Mouse (Mus musculus) heart, embryonic 11.5 days (tissue): ENCODE data around the gene Mpzl2. TPM values are rescaled to one million over a fixed set of nuclear protein-coding genes. Genes with fewer than 3 reads are reported as not detected.

Experiments used
- ATAC-seq: fragments of 200-750 bp; cut with Nextera tagmentation; replicated peaks from 2 replicates; pipeline ENCODE4 v1.8.0; 2017; ENCODE audit warnings: moderate library complexity; ENCODE audit not compliant: insufficient number of reproducible peaks, low FRiP score, low TSS enrichment
- H3K27ac ChIP-seq: fragments of 300-500 bp; sonication (generic); 2 replicates; pipeline ENCODE4 v1.5.1; 2014; ENCODE audit warnings: mild to moderate bottlenecking, low read depth, low read length
- H3K27me3 ChIP-seq: fragments of 300-500 bp; sonication (generic); 2 replicates; pipeline ENCODE4 v1.6.1; 2014; ENCODE audit warnings: mild to moderate bottlenecking, low read length, mixed read lengths; ENCODE audit not compliant: control insufficient read depth, insufficient read depth
- H3K36me3 ChIP-seq: fragments of 300-500 bp; sonication (generic); 2 replicates; pipeline ENCODE4 v1.6.1; 2014; ENCODE audit warnings: mild to moderate bottlenecking, low read length, moderate library complexity, mixed read lengths; ENCODE audit not compliant: control insufficient read depth, insufficient read depth
- H3K4me1 ChIP-seq: fragments of 300-500 bp; sonication (generic); 2 replicates; pipeline ENCODE4 v1.6.1; 2014; ENCODE audit warnings: low read length; ENCODE audit not compliant: control insufficient read depth, insufficient read depth
- H3K4me2 ChIP-seq: fragments of 300-500 bp; sonication (generic); 2 replicates; pipeline ENCODE4 v1.6.1; 2014; ENCODE audit warnings: mild to moderate bottlenecking, moderate library complexity
- H3K4me3 ChIP-seq: fragments of 300-500 bp; sonication (generic); 2 replicates; pipeline ENCODE4 v1.5.1; 2014; ENCODE audit warnings: low read depth, low read length
- H3K9ac ChIP-seq: fragments of 300-500 bp; sonication (generic); 2 replicates; pipeline ENCODE4 v1.6.1; 2014; ENCODE audit warnings: mild to moderate bottlenecking, low read depth, low read length, moderate library complexity
- H3K9me3 ChIP-seq: fragments of 300-500 bp; sonication (generic); replicated peaks from 2 replicates; pipeline ENCODE4 v1.6.1; 2016; ENCODE audit warnings: low read length; ENCODE audit not compliant: control insufficient read depth
- WGBS: fragments of 180-500 bp; shearing (Covaris S2); extraction: QIAGEN DNeasy Blood & Tissue Kit; methylation state at CpG from one replicate; pipeline ENCODE4 v1.1.7; 2014; ENCODE audit not compliant: insufficient replicate concordance; 5-methylcytosine and 5-hydroxymethylcytosine counted together
- polyA plus RNA-seq: library from polyadenylated mRNA; unstranded; fragments of >200 nt; fragmentation: Nextera tagmentation; extraction: Ambion mirVana; gene quantifications from 2 replicates; pipeline ENCODE4 v1.2.1, GENCODE M21; 2014

Gene Mpzl2
- polyA plus RNA-seq, 1 experiment from 2014 or later: 1.3 TPM

DNA sequence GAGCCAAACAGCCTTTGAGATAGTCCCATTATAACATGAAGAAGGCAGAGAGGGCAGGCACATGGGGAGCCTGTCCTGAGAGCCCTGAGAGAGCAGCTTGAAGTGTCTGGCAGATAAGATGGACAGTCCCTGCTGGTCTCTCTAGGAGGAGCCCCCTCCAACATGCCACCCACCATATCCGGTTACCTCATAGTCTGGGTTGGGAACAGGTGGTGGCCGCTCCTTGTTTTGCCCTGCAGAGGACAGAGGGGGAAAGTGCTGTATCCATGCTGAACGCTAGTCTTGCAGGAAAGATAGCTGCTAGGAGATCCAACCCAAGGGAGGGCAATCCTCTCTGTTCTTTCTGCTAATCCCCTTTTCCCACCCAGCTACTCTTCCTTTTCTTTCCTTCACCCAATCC, 39.4 kb upstream of the Mpzl2 start:
- no peaks in the 10 kb centered on the region for H3K9me3 ChIP-seq
- H3K9ac ChIP-seq: no peak overlapping the region
- H3K4me1 ChIP-seq: 0 out of 2 replicates have a peak, but pooled peaks cover 2% of the 10 kb centered on the region
- H3K36me3 ChIP-seq: no peaks in the 10 kb centered on the region
- no peak; the same call in 1 of the 2 replicates for ATAC-seq
- no peak overlapping the region for H3K27ac ChIP-seq
- no peak overlapping the region for H3K4me2 ChIP-seq
- no peak overlapping the region for H3K4me3 ChIP-seq
- WGBS: 51% methylated on average over 3 of the region's 3 CpGs
- 0 out of 2 replicates have a peak, but pooled peaks cover 2% of the 10 kb centered on the region for H3K27me3 ChIP-seq

GRCm38 (mm10) chr9:45007404-45007803, 32.2 kb upstream of the Mpzl2 start:
- 71% methylated on average over 12 of the region's 12 CpGs for WGBS
- ATAC-seq: no peak
- H3K9ac ChIP-seq: no peak overlapping the region
- no peaks in the 10 kb centered on the region for H3K4me1 ChIP-seq
- 0 out of 2 replicates have a peak, but pooled peaks cover 2% of the 10 kb centered on the region for H3K27me3 ChIP-seq
- no peaks in the 10 kb centered on the region for H3K9me3 ChIP-seq
- H3K36me3 ChIP-seq: no peaks in the 10 kb centered on the region
- H3K4me3 ChIP-seq: no peak overlapping the region
- no peak overlapping the region for H3K27ac ChIP-seq
- H3K4me2 ChIP-seq: no peak overlapping the region

DNA sequence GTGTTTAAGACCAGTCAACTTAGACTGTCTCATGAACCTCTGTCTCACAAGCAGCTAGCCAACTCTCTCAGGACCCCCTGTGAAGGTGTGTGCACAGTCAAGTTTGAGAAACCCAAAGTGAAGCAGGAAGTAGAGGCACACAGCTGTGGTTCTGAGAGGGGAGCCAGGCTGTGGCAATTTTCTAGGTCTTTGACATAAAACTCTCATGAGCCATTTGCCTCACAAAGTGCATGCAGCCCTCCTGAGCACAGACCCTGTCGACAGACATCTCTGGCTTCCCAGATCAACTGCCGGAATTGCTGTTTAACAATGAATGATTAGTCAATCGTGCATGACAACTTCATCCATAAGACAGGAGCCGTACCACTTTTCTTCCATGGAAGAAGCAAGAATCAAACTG, 31.3 kb upstream of the Mpzl2 start:
- H3K9ac ChIP-seq: no peak overlapping the region
- H3K4me3 ChIP-seq: no peak overlapping the region
- no peak overlapping the region for H3K27ac ChIP-seq
- 0 out of 2 replicates have a peak, but pooled peaks cover 2% of the 10 kb centered on the region for H3K27me3 ChIP-seq
- H3K4me1 ChIP-seq: no peaks in the 10 kb centered on the region
- H3K9me3 ChIP-seq: no peaks in the 10 kb centered on the region
- H3K4me2 ChIP-seq: no peak overlapping the region
- no peak for ATAC-seq
- 79% methylated on average over 4 of the region's 4 CpGs for WGBS
- H3K36me3 ChIP-seq: no peaks in the 10 kb centered on the region

DNA sequence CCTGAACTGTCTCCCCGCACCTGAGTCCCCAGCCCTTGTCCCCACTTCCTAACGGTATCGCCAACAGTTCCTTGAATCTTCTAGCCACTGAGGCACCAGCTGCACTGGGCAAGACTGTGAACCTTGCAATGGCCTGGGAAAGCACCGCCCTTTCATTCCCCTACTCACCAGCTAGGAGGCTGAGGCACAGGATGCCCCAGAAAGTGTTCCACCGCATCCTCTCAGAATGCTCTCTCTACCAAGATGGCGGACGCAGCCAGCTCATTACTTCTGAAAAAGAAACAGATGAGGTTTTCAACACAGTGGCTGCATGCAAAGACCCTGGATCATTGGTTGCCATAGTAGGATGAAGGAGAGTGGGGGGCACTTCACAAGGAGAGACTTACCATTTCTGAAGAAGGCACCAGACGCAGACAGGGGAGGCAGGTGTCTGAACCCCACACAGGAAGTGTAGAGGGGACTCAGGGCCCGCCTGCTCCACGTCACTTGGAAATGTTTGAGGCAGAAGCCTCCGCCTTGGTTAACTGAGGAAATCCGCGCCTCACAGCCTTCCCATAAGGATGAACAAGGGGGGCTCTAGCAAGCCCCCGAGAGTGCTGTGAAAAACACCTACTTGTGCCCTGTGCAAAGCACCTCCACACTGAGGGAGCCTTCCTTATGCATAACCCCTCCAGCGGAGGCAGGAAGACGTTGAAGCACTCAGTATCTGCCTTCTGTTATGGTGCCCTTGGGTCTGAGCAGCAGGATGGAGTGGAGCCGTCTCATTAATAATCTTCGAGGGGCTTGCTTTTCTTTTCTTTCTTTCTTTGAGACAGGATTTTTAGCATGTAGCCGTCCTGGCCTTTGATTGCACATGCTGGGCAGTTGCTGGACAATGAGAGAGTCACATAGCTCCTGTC, 30.2 kb upstream of the Mpzl2 start, which contains the start of gene Cd3e:
Gene Cd3e, minus strand, starts transcription at position 448 of the 899 bp plus-strand sequence.
- 84% methylated on average over 19 of the region's 19 CpGs for WGBS
- Histone ChIP-seq H3K4me3 (no peak within 1 kb of the TSS), H3K27ac (no peak within 1 kb of the TSS), H3K36me3 (no peaks in the 10 kb centered on the region), H3K9ac (no peak within 1 kb of the TSS), H3K9me3 (no peaks in the 10 kb centered on the region), H3K4me2 (no peak within 1 kb of the TSS), H3K4me1 (no peaks in the 10 kb centered on the region), H3K27me3 (0 out of 2 replicates have a peak, but pooled peaks cover 2% of the 10 kb centered on the region)
- no peak for ATAC-seq

DNA sequence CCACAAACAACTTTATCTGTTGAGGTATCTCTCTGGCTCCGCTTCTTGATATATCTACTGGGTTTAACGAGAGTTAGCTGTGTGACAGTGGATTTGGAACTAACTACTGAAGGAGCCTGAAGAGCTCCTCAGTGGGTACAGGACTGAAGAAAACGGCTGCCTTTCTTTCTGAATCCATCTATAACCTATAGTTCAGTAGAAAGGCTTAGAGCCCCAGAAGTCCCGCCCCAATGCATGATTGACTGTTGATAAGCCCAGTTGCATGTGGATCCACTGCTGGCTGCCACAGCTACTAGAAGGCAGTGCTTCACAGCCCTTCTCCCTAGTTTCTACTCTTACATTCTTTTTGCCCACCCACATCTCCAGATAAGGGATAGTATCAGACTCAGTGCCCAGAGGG, 29.1 kb upstream of the Mpzl2 start:
- H3K9me3 ChIP-seq: no peaks in the 10 kb centered on the region
- H3K4me1 ChIP-seq: no peaks in the 10 kb centered on the region
- H3K4me3 ChIP-seq: no peak overlapping the region
- ATAC-seq: no peak
- no peak overlapping the region for H3K9ac ChIP-seq
- no peak overlapping the region for H3K27ac ChIP-seq
- H3K27me3 ChIP-seq: 0 out of 2 replicates have a peak, but pooled peaks cover 2% of the 10 kb centered on the region
- H3K4me2 ChIP-seq: no peak overlapping the region
- no peaks in the 10 kb centered on the region for H3K36me3 ChIP-seq
- WGBS: 60% methylated on average over 4 of the region's 4 CpGs

- ATAC-seq: no peak
- 48% methylated on average over 6 of the region's 6 CpGs for WGBS
- Histone ChIP-seq H3K36me3 (no peaks in the 10 kb centered on the region), H3K4me3 (no peak overlapping the region), H3K9ac (no peak overlapping the region), H3K27me3 (0 out of 2 replicates have a peak, but pooled peaks cover 2% of the 10 kb centered on the region), H3K4me1 (no peaks in the 10 kb centered on the region), H3K4me2 (no peak overlapping the region), H3K27ac (no peak overlapping the region), H3K9me3 (no peaks in the 10 kb centered on the region)
Observed at GRCm38 (mm10) chr9:45011291-45011690, 28.3 kb upstream of the Mpzl2 start.

DNA sequence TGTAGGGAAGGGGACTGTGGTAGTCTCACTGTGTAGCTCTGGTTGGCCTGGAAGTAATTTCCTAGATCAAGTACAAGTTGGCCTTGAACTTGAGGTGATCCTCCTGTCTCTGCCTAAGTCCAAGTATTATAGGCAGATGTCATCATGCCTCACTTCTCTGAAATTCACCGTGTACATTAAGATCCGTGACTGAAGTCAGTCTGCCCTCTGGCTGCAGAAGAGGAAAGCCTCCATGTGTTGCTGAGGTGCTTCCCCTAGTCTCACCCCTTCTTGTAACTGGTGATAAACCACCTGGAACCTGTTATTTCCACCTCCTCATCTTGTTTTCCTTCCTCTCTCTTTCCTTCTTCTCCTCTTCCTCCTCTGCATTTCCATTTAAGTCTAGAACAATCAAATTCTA, 24.7 kb upstream of the Mpzl2 start:
- H3K27ac ChIP-seq: no peak overlapping the region
- H3K4me3 ChIP-seq: no peak overlapping the region
- no peaks in the 10 kb centered on the region for H3K4me1 ChIP-seq
- no peak overlapping the region for H3K9ac ChIP-seq
- ATAC-seq: no peak
- H3K27me3 ChIP-seq: 0 out of 2 replicates have a peak, but pooled peaks cover 5% of the 10 kb centered on the region
- 39% methylated on average over 2 of the region's 2 CpGs for WGBS
- no peaks in the 10 kb centered on the region for H3K36me3 ChIP-seq
- H3K4me2 ChIP-seq: no peak overlapping the region
- no peaks in the 10 kb centered on the region for H3K9me3 ChIP-seq

GRCm38 (mm10) chr9:45015841-45016240, 23.8 kb upstream of the Mpzl2 start:
- H3K27me3 ChIP-seq: 0 out of 2 replicates have a peak, but pooled peaks cover 5% of the 10 kb centered on the region
- no peak overlapping the region for H3K4me2 ChIP-seq
- no peaks in the 10 kb centered on the region for H3K36me3 ChIP-seq
- no peak overlapping the region for H3K4me3 ChIP-seq
- H3K27ac ChIP-seq: no peak overlapping the region
- no peak for ATAC-seq
- 66% methylated on average over 3 of the region's 3 CpGs for WGBS
- H3K9ac ChIP-seq: no peak overlapping the region
- no peaks in the 10 kb centered on the region for H3K9me3 ChIP-seq
- H3K4me1 ChIP-seq: no peaks in the 10 kb centered on the region
